Mouse (Mus musculus) heart, adult 2 months (tissue): ENCODE results near the gene Ptprm.

Experiments
- CTCF ChIP-seq: fragments of 200-600 bp; IDR thresholded peaks from 2 replicates; pipeline ENCODE4 v1.8.1; 2022; ENCODE audit warnings: antibody characterized with exemption, mild to moderate bottlenecking, moderate library complexity
- EP300 ChIP-seq: fragments of 200-500 bp; IDR thresholded peaks from 2 replicates; pipeline ENCODE4 v1.6.1; 2011; ENCODE audit warnings: low read depth, low read length, control low read depth; ENCODE audit not compliant: insufficient read depth
- POLR2A ChIP-seq: fragments of 200-500 bp; IDR thresholded peaks from 2 replicates; pipeline ENCODE4 v1.6.1; 2011; ENCODE audit warnings: mild to moderate bottlenecking, low read depth, low read length, control low read depth; ENCODE audit not compliant: insufficient read depth

DNA sequence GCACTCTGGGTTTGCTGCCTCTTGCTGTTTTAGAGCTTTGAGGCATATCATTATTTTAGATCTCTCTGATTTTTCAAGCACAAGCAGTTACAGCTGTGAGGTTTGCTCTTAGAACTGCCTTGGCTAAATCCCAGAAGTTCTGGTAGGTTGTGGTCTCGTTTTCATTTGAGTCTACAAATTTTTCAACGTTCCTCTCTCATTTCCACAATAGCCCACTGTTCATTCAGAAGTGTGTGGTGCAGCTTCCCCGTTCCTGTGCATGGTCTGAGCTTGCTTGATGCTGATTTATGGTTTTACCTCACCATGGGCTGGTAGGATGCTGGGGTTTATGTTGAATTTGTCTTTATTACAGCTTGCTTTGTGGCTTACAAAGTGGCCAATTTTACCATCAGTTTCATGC, 695.0 kb downstream of the Ptprm start:
- TF ChIP-seq CTCF (no peak), POLR2A (no peak), EP300 (no peak)
